Mouse (Mus musculus): ENCODE data around the gene Serpine2.

The Serpine2 gene

DNA sequence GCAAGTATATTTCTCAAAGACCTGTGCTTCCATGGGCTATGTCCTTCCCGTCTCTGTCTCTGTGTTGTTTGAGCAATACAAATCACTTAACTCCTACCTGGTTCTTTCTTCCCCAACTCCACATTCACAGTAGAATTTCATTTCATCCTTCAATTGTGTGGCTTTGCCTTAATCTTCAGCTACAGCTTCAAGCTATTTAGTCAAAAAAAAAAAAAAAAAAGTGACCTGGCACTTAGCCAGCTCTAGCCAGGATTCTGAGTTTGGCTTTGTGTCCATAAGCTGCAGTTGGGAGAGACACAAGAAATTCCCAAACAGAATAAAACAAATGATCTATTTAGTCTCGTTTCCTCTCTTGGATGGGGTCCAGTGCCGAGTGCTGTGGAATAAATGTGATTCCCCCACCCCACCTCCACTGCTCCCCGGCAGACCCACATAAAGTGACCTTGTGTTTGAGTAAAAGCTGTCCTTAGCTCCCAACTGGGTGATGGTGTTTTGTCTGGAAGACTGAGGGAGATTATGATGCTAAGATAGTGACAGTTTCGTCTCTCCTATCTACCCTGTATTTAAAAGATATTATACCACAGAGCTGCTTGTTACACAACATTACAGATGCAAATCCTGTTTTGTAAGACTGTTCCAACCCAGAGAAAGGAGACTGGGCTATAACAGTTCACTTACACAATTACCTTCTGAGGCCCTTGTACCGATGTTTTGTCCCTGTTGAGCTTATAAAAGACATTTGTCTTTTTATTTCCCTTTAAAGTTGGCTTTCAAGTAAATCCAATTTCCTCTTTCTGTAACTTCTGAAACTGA, at the start of gene Serpine2:
Serpine2 (minus strand) TSS at position 51 of the 813 bp plus-strand sequence.
- ATAC-seq (ENCODE audit: insufficient number of reproducible peaks, low FRiP score, low TSS enrichment) = no peak

DNA sequence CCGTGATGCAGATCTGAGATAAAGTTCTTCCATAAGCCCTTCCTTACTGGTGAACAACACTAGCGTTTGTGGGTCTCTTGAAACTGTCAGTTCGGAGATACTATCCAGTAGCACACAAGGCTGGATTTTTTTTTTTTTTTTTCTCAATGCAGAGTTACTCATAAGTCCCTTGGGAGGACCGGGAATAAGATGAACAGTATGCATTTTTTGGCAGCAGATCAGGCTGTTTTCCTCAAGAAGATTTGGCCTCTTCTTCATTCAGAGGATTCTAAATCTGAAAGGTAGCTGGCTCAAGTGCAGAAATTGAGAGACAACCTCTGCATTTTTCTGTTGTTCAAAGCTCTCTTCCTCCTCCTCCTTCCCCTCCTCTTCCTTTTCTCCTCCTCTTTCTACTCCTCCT, 46.8 kb upstream of the Serpine2 start:
- no peak for ATAC-seq (ENCODE audit: insufficient number of reproducible peaks, low FRiP score, low TSS enrichment)

DNA sequence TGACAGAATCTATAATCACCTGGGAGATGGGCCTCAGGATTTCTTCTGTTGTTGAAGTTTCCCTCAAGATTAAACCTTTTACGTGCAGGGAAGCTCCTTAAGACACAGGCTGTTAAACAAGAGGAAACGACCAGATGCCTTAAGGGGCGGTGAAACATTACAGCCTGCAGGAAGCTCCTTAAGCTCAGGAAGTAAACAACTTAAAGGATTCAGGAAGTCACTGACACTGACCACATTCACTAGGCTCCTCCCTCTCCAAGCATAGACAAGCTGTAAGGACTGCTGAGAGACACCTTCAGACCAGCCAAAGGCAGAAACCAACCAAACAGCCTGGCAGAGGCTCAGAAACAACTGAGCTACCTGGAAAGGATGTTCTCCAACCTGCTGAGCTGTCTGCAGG, 44.3 kb upstream of the Serpine2 start:
- no peak for ATAC-seq (ENCODE audit: insufficient number of reproducible peaks, low FRiP score, low TSS enrichment)

DNA sequence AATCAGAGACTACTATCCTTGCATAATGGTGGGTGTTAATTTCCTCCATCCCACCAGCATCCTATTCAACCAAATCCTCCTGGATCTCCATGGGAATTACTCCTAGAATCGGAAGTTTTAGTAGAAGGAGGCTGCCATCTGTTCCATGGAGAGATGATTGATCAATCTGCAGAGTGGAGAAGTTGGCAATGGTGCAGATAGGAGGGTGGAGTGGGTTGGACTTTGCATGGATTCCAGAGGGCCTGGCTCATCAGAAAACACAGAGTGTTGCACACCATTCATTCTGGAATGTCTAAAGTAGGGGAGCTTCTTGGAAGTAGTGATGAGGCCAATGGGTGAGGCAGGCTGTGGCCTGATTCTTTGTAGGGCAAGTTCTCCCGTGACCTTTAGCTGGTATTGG, 41.9 kb upstream of the Serpine2 start:
- no peak for ATAC-seq (ENCODE audit: insufficient number of reproducible peaks, low FRiP score, low TSS enrichment)

DNA sequence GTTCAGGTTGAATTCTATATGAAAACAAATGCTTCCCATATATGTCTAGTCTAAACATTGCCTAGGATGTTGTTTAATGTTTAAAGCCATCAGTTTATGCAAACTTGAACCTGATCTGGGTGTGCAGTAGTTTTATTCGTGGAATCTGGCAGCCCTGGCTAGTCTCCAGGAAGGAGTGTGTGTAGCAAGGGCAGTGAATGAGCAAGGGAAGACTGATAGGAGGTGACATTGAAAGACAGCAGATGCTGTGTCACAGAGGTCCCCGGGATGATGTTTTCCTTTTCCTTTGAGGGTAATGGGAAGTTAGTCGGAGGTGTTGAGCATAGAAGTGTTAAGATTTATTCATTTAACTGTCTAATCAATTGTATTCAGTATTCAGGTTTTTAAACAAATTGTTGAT, 21.7 kb upstream of the Serpine2 start:
- no peak for ATAC-seq (ENCODE audit: insufficient number of reproducible peaks, low FRiP score, low TSS enrichment)

DNA sequence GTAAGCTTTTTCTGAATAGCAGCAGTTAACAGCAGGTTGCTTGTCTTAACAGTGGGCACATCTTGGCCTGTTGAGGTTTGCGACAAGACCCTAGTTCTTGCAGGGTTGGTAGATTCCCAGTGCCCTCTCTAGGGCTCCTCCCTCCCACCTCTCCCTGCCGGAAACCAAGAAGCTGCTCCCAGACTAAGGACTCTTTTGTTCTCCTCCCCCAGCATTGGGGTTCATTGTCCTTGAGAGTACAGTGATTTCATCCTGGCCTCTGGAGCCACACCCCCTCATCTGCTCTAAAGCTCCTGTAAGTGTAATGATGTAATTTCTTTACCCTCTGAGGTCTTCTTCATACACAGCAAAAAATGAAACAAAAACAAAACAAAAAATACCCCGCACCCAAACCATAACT, 13.8 kb upstream of the Serpine2 start:
- no peak for ATAC-seq (ENCODE audit: insufficient number of reproducible peaks, low FRiP score, low TSS enrichment)

DNA sequence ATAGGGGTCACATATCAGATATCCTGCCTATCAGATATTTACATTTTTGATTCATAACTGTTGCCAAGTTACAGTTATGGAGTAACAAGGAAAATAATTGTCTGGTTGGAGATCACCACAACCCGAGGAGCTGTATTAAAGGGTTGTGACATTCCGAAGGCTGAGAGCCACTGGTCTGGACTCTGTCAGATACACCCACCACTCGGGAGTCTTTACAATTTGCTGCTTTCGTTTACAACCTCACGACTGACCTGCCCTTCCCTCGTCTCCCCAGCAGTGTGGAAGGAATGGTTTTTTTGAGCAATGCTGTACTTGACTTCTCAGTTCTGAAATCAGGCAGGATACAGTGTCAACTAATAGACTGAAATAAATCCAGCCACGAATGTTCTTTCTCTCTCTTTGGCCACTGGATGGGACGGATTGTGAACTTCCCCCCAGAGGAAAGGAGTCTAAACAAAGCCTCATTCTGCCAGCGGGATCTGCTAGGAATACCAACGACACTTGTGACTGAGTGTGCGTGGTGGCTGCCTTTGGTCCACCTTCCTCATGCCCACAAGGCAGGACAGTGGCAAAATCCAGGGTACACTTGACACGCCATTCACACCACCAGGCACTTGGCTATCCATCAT, 455 bp downstream of the Serpine2 start:
- no peak for ATAC-seq (ENCODE audit: insufficient number of reproducible peaks, low FRiP score, low TSS enrichment)

DNA sequence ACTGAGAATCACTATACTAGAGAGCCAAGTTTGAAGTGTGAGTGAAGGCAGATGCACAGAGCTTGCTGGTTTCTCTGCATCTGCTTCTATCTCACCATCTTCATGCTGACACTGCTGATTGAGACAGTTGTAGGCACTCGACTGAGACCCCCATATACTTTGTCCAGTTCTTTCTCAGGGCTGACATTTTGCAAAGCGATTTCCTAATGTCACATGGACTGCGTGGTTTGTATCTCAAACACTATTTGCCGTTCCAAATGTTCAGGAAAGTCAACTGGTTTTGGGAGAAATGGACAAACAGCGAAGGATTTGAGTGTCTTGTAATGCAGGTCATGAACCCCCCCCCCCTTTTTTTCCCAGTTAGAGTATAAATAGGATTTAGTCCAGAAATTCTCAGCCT, 1.0 kb downstream of the Serpine2 start:
- ATAC-seq (ENCODE audit: insufficient number of reproducible peaks, low FRiP score, low TSS enrichment) = no peak

DNA sequence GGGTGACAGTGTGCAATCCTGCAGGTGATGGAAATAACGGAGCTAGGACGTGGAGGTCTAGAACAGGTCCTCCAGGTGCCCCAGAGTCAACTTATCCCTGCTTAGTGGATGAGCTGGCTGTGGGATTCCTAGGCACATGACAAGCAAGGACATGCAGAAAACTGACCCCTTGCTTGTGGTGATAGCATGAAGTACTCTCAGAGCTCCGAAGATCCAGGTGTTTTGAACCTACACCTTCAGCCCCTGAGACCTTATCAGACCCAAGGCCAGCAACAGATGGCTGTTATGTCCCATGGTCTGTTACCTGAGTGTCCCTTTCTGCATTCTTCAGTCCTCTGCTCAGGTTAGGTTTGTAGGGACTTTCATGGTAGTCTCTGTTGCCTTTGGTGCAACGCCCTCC, 2.0 kb downstream of the Serpine2 start:
- no peak for ATAC-seq (ENCODE audit: insufficient number of reproducible peaks, low FRiP score, low TSS enrichment)

DNA sequence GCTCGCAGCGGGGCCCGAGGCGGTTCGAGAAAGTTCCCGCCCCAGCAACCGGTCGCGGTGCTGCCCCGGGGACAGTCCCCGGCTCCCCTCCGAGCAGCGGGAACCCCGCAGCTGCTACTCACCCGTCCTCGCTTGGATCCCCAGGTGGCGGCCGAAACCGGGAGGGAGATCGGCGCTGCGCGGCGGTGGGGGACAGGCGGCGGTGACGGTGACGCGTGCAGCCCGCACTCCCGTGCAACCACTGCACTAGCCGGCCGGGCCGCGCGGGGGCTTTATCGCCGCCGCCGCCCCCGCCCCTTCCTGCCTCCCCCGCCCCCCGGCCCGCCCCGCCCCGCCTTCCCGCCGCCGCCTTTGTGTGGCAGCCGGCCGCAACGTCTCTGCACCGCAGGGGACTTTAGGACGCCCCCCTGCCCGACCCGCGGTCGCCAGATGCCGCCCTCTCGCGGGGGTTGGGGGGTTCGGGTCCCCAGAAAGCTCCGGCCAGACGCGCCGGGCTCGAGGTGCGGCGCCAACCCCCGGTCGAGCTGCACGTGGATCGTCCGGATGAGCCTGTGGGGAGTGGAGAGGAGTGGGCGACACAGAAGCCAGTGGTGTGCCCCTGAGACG, 2.5 kb downstream of the Serpine2 start:
- ATAC-seq (ENCODE audit: insufficient number of reproducible peaks, low FRiP score, low TSS enrichment) = no peak

DNA sequence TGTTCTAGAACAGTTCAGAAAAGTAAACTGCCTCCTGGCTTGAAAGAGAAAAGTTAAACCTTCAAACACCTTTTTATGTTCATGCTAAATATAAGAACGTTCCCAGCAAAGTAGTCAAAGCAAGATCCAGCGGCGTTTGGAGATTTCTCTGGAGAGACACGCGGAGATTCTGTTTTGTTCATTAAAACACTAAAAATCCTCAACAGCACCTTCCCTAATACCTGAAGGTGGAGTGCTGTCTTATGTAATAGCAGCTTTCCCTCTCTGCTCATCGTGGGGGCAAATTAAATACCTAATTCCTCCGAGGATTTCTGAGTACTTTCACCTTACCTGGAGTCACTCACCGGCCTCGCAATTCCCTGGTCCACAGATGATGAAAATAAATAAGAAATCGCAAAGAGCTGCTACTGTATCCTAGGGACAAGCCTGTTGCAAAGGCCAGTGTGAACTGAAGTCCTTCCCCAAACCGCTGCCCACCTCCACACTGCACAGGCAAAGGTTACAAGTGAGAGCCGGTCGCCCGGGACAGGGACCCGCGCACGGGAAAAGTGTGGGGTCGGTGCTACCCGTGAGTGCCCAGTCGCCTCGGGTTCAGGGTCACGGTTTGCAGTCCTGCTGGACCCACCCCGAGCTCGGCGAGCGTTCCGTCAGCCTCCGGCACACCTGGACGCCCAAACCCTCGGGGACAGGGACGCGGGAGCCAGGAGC, 3.1 kb downstream of the Serpine2 start:
- no peak for ATAC-seq (ENCODE audit: insufficient number of reproducible peaks, low FRiP score, low TSS enrichment)

DNA sequence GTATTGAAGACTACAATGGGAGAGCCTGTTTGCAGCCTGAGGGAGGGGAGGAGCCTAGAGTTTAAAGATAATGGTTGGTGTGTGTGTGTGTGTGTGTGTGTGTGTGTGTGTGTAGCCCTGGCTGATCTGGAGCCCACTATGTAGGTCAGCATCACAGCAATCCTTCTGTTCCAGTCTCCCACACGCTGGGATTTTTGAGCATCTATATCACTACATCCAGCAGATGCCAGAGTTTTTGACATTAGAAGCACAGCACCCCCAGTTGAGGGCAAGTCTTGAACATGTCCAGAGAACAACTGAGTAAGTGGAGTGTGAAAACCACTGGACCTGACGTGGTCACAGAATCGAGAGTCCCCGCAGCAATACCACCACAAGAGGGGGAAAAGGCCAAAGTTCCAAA, 4.2 kb downstream of the Serpine2 start:
- ATAC-seq (ENCODE audit: insufficient number of reproducible peaks, low FRiP score, low TSS enrichment) = no peak

DNA sequence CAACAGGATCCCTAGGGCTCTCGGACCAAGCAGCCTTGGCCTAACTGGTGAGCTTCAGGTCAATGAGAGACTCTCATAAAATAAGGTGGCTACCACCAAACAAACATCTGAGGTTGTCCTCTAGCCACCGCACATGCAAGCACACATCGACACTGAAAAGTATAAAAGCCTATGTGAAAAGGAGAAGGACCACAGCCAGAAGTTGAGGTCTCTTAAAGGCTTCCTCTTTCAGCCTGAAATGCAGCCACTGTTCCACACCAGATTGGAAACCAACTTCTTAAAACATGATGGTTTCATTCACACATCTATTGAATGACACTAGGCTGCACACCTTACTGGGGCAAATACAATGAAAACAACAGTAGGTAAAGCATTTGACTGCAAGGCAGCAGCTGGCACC, 7.5 kb downstream of the Serpine2 start:
- no peak for ATAC-seq (ENCODE audit: insufficient number of reproducible peaks, low FRiP score, low TSS enrichment)

DNA sequence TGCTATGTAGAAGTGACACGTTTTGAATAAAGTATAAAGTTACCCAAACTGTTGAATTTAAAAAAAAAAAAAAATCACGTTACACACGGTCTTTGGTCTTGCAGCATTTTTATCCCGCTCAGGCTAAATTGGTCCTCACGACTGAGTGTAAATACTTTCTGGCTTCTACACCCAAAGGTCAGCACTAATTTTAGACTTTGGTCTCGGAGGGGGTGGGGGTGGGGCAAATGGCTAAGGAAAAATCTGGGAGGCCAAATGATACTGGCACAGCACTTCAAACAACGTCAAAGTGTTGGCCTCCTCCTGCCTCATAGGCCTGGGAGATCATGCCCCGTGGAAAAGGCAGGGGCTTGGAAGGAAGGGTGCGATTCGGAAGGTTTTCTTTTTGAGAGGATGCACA, 10.6 kb downstream of the Serpine2 start:
- no peak for ATAC-seq (ENCODE audit: insufficient number of reproducible peaks, low FRiP score, low TSS enrichment)

DNA sequence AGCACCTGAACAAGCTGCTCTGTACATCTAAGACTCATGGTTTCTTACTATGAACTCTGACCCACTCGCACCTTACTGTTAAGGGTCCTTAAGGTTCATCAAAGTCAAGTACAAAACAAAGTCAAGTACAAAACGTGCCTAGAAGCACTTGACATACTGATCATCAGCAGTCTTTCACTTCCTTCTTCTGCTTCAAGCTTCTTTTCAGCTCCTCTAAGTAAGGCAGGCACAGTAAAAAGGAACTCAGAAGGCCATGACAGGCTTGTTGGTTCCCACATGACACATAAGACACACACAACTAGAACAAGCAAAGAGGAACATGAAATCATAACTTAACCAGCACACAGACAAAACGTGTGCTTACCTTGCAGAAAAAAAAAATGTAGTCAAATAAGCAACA, 12.3 kb downstream of the Serpine2 start:
- ATAC-seq (ENCODE audit: insufficient number of reproducible peaks, low FRiP score, low TSS enrichment) = no peak

DNA sequence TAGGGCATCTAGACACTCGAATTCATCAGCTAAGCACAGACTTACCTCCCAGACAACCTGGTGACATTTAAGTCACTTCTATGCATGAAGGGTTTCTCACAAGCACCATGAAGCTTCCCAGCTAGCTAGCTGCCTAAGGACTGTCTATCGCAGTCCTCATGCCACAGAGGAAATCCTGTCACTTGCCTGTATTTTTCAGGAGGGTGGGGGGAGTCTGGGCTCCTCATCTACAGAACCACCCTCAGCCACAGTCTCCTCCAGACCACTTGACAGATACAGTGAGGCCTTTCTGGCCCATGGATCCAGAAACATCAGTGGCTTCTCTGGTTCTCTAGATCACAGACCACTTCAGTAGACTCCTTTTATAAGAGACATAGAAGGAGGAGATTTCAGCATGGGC, 14.1 kb downstream of the Serpine2 start:
- no peak for ATAC-seq (ENCODE audit: insufficient number of reproducible peaks, low FRiP score, low TSS enrichment)

DNA sequence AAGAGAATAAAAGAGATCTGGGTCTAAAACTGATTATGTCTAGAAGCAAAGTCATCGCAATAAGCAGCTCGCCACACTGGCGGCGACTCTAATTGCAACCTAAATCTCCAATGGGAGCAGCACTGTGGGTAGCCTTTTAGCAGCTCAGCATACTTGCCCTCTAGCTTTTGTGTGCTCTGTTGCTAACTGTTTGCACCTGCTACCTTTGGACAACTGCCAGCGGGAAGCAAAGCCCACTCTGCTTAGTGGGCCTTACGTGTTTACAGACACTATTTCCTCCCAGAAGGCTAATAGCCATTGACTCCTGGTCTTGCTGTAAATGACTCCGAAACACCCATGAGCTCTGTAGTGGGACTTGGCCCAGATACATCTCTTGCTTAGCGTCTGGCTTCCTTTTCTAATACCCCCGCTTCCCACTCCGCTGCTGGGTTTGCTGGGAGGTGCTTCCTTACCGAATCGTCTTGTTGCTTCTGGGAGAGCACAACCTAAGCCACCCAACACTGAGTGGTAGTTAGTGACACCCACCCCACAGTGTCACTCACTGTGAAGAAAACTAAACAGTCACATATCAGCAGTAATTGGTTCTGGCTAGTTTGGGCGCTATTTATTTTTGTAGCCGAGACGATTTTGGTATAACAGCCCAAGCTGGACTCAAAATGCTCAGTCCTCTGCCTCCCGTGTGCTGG, 28.1 kb downstream of the Serpine2 start:
- ATAC-seq (ENCODE audit: insufficient number of reproducible peaks, low FRiP score, low TSS enrichment) = no peak

DNA sequence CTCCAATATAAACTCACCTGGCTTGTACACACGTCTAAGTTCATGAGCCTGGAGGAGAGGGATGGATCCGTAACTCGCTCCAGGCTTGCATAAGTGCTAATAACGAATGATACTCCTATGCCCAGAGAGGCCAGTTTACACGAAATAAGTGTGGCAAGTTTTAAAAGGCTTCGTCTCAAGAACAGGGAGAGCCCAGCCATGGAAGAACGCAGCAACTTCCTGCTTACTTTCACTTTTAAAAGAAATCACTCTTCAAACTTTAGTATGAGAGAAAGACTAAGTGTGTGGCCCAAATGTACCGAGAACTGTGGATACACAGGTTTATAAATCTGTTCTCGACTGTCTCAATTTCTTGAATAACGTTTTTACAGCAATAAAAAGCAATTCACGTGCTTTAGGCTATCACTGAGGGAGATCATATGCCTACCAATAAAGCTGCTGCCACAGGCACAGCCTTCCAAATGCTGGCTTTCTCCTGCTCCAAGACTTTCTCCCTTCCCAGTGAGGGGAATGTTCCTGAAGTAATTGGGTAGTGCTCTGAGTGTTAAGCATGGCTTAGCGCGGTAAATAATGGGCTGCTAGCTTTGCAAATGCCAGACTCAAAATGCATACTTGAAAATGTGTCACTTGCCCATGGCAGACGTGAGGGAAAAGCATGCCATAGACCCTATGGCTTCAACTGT, 36.9 kb downstream of the Serpine2 start:
- ATAC-seq (ENCODE audit: insufficient number of reproducible peaks, low FRiP score, low TSS enrichment) = no peak

DNA sequence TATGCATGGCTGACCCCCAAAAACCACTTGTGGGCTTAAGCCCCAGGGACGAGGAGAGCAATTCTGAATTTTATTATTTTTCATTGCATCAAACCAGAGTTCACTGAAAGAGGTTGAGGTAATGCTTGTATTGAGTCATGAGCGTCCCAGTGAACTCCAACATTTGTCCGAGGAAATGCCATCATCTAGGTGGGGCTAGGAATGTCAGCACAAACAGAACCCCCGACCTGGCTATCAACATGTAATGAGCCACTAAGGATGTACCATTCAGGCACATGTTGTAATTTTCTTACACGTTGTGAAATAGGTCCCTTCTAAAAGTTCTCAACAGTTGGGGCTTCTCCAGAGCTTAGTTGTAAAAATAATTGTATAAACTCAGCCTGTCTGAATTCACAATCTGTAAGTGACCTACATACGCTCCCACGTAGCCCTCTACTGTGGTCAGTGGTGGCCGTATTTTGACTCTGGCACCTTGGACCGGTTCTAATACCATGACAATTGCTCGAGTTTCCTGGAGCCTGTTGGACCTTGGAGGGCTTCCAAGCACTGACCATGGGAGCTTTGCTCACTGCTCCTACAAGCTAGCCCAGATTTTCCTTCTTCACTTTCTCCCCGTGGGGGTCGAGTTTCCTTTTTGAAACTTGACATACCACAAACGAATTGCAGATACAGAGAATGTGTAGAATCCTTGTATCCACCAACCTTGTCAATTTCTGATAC, 38.0 kb downstream of the Serpine2 start:
- ATAC-seq (ENCODE audit: insufficient number of reproducible peaks, low FRiP score, low TSS enrichment) = 0 out of 2 replicates have a peak, but pooled peaks have one; percentile 49
